Mouse (Mus musculus) cortical plate, adult 2 months (tissue): ENCODE measurements around the gene Itga6. TPM values are rescaled to one million over a fixed set of nuclear protein-coding genes. Genes with fewer than 3 reads are reported as not detected.

ENCODE experiments used
- H3K27ac ChIP-seq: fragments of 200-500 bp; 2 replicates; pipeline ENCODE4 v1.5.1; 2012; ENCODE audit warnings: low read length, control low read depth, inconsistent platforms; ENCODE audit not compliant: insufficient read depth
- H3K4me1 ChIP-seq: fragments of 200-500 bp; 2 replicates; pipeline ENCODE4 v1.6.1; 2011; ENCODE audit warnings: low read length; ENCODE audit not compliant: control insufficient read depth, insufficient read depth
- H3K4me3 ChIP-seq: fragments of 200-500 bp; 2 replicates; pipeline ENCODE4 v1.5.1; 2011; ENCODE audit warnings: mild to moderate bottlenecking, low read length, control low read depth; ENCODE audit not compliant: insufficient read depth
- CTCF ChIP-seq: fragments of 200-500 bp; IDR thresholded peaks from 2 replicates; pipeline ENCODE4 v1.5.1; 2011; ENCODE audit warnings: mild to moderate bottlenecking, control low read depth, low read length; ENCODE audit not compliant: insufficient read depth; ENCODE audit errors: extremely low read depth
- POLR2A ChIP-seq: fragments of 200-500 bp; IDR thresholded peaks from 2 replicates; pipeline ENCODE4 v1.6.1; 2011; ENCODE audit warnings: mild to moderate bottlenecking, low read length, control low read depth; ENCODE audit not compliant: insufficient read depth; ENCODE audit errors: extremely low read depth
- polyA plus RNA-seq: library from polyadenylated mRNA; depleted of rRNA; stranded (reverse); fragments of >200 nt; gene quantifications from 2 replicates; pipeline ENCODE4 v1.2.3, GENCODE M21; 2012

Gene Itga6
- polyA plus RNA-seq, 1 experiment, result 23.1 TPM

DNA sequence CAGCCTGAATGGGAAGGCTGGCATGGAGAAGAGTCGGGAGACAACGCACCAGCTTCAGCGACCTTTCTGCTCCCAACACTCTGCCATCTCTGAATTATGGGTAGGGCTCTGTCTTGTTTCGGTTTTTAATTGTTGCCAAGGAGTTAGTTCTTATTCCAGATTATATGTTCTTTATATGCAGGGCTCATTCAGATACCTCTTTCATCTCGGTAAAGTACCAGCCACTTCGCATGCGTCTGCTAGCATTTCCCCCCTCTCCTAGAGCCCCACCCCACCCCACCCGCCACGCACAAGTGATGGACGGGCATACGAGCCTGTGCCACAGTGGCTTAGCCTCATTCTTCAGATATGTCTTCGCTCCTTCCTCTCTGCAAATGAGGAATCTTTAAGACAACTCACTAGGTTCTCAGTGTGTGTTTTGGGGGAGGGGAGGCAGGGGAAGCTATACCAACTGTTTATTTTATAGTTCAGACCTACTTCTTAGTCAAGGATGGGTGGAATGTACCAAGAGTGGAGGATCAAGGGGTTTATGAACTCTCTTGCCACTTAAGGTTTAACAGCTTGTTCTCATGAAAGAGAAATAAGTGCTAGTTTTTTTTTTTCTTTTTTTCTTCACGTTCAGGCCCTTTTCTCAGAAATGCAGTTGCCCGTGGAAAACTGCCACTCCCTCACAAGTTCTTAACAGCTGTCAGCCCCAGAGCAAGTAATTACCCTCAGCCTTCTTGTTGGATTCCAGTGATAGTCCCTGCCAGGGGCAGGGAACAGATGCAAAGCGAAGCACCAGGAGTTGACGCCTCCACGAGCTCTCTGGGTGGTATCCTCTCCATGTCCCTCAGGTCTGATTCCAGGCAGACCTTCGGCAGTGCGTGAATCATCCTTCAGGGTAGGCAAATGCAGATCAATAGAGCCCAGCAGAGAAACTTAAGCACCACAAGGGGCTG, 13.4 kb downstream of the Itga6 start:
- TF ChIP-seq CTCF, result no peak
- no peak for TF ChIP-seq POLR2A
- H3K4me1 ChIP-seq, result no peaks in the 10 kb centered on the region
- H3K4me3 ChIP-seq, result no peak overlapping the region
- H3K27ac ChIP-seq, result no peak overlapping the region

DNA sequence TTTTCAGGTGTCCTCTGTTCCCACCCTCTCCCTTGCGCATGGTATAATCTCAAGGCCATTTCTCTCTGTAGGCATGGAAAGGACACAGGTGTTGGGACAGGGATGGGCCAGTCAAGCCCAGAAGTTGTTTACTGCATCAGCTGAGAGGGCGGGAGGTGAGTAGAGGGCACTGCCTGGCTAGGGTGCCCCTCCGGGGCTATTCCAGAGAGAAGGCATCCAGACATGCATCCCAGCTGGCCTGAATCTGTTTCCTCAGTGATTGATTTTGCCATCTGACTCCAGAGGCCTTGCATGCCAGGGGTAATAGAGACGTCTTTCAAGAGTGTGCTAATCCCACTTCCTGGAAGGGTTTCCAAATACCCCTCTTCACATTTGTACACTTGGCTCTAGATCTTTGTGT, 14.7 kb downstream of the Itga6 start:
- Histone ChIP-seq H3K27ac (no peak overlapping the region), H3K4me1 (no peaks in the 10 kb centered on the region), H3K4me3 (no peak overlapping the region)
- no peak for TF ChIP-seq CTCF
- no peak for TF ChIP-seq POLR2A

DNA sequence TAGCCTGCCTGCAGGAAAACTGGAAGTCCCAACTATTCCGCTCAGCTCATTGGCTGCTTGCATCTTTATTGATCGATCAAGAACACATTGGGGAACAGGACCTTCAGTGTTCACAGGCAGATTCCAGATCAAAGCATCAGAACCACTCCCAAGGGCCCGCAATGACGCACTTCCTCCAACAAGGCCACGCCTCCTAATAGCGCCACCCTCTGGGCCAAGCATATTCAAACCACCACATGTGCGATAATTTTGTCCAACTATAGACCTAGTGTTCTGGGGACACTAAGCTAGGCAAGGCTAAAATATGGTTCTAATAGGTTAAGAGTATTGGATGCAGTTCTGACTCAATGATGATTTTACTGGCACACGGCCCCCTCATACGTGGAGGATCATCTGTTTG, 15.7 kb downstream of the Itga6 start:
- Histone ChIP-seq H3K4me3 (no peak overlapping the region), H3K27ac (no peak overlapping the region), H3K4me1 (no peaks in the 10 kb centered on the region)
- TF ChIP-seq CTCF (no peak), POLR2A (no peak)

DNA sequence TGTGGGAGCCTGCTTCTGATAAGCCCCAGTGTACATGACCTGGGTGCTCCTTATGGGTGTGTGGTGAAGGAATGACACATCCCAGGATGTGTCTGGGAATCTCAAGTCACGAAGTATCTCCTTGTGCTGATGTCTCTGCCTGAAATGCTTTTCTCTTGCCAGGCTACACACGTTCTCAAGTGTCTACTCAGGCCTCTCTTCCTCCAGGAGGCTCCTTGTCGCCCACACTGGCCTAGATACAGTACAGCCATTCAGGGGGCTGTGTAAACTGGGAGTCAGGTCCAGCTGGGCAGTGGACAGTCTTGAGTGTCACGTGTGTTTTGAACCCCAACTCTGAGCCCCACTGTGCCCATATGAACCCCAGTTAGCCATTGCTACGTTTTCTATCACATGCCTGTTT, 19.1 kb downstream of the Itga6 start:
- Histone ChIP-seq H3K4me1 (no peaks in the 10 kb centered on the region), H3K27ac (no peak overlapping the region), H3K4me3 (no peak overlapping the region)
- TF ChIP-seq CTCF (no peak), POLR2A (no peak)

DNA sequence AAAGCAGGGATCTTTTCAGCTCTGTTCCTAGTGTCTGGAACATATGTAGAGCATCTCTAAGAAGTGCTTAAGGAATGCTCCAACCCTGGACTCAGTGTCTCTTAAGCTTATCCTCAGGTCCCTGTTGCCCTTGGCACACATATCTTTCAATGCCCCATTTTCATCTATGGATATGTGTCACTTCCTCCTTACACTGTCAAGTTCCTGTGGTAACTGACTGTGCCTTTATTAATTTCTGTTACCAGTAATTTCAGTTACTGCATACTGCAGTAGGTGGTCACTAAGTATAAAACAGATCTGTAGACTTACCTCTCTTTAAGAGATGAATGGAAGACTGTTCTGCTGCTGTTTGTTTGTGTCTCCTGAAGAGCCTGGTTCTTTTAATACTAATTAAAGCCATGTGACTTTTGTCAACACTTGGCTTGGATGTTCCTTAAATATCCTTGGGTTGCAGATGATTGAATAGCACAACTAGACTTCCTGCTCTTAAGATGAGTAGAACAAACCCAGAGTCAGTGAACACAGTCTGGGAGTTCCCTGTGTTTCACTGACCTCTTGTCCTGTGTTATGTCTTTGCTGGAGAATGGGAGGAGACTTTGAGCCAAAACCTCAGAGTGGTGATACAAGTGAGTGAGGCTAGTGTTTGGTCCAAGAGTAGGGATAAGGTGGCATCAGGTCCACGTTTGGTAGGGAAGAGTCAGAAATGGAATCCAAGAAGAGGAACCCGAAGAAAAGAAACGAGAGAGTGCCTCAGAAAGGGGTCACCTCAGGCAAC, 19.7 kb downstream of the Itga6 start:
- no peaks in the 10 kb centered on the region for H3K4me1 ChIP-seq
- no peak overlapping the region for H3K4me3 ChIP-seq
- TF ChIP-seq POLR2A (no peak), CTCF (no peak)
- peak overlapping the region; percentile 12; the same call in 1 of the 2 replicates for H3K27ac ChIP-seq

DNA sequence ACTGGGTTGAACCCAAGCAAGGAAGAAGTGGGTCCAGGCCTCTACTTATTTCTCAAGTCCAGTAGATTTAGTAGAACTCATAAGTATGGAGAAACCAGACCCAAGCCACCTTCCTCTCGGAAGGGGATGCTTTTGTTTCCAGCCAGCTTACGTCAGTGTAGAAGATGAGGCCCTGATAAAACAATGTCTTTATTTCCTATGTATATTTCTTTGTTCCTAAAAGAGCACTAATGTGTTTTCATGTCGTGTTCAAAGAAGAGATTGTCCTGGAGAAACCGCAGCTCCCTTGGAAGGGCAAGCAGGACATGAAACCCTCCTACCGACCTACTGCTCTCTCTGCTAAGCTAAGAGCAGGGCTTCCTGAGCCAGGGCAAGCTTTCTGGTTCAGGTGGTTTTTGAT, 20.6 kb downstream of the Itga6 start:
- peak overlapping the region; percentile 12; the same call in 1 of the 2 replicates for H3K27ac ChIP-seq
- TF ChIP-seq POLR2A (no peak), CTCF (no peak)
- no peak overlapping the region for H3K4me3 ChIP-seq
- H3K4me1 ChIP-seq, result no peaks in the 10 kb centered on the region

DNA sequence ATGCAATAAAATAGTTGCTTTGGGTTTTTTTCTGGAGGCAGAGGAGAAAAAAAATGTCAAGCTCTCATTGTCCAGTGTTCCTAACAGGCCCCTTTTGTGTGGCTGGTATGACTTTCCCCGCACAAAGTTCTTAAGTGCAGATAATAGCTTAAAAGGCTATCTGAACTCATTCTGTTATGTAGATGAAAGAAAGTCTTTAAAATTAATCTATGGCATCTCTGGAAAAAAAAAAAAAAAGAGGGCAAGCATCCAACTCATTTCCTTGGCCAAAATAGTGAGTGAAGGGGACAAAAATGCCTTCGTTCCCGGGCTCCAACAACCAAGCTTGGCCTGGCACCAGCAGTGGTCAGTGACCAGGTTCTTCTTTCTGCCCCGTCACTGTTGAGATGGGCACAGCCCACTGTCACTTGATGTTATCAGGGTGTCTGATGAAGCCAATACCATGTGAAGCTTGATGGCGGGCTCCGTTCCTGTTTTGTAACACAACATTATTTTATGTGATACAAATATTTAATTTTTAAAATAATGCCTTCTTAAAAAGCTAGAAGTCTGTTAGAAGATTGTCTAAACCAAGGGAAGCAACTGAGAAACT, 21.7 kb downstream of the Itga6 start:
- no peak overlapping the region for H3K27ac ChIP-seq
- H3K4me3 ChIP-seq, result no peak overlapping the region
- TF ChIP-seq CTCF (no peak), POLR2A (no peak)
- H3K4me1 ChIP-seq, result no peaks in the 10 kb centered on the region

DNA sequence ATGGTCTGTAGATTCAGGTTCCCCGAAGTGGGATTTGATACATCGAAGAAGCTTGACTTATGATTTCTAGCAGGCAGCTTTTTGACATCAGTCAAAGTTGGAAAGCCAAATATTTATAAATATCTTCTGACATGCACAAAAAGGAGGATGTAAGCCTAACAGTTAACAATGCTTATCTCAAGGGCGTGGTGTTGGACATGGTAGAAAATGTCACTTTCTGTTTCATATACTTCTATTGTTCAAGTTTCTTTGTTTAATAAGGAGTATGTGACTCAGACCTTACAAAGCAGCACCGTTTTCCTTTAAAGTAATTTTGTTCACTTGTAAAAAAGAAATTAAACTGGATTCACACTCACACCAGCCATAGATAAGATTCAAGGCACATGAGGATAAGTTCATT, 26.3 kb downstream of the Itga6 start:
- no peak for TF ChIP-seq CTCF
- no peak for TF ChIP-seq POLR2A
- Histone ChIP-seq H3K4me3 (no peak overlapping the region), H3K27ac (no peak overlapping the region), H3K4me1 (peaks cover 2% of the 10 kb centered on the region; the same call in 1 of the 2 replicates)

DNA sequence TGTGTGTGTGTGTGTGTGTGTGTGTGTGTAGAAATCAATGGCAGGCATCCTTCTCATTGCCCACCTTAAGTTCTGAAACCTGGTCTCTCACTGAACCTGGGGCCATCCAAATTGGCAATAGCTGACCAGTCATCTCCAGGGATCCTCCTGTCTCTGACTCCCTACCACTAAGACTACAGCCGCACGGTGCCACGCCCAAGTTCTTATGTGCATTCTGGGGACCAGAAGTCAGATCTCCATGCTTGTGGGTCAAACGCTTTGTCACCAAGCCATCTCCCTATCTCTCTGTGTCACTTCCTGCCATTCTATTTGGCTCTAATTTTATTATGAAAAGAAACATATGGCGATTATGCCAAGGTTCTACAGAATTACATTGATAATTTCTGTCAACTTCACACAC, 28.3 kb downstream of the Itga6 start:
- Histone ChIP-seq H3K4me3 (no peak overlapping the region), H3K27ac (no peak overlapping the region), H3K4me1 (peaks cover 2% of the 10 kb centered on the region; the same call in 1 of the 2 replicates)
- no peak for TF ChIP-seq POLR2A
